Mouse (Mus musculus) embryonic facial prominence, embryonic 13.5 days (tissue): ENCODE measurements around the gene Bcar1. TPM values are rescaled to one million over a fixed set of nuclear protein-coding genes. Genes with fewer than 3 reads are reported as not detected.

ENCODE experiments used
- ATAC-seq: fragments of 200-750 bp; cut with Nextera tagmentation; 2 replicates; pipeline ENCODE4 v1.8.0; 2017; ENCODE audit warnings: low read depth; ENCODE audit not compliant: insufficient number of reproducible peaks, insufficient read depth, low FRiP score, low TSS enrichment
- H3K27ac ChIP-seq: fragments of 300-500 bp; sonication (generic); 2 replicates; pipeline ENCODE4 v1.5.1; 2015; ENCODE audit warnings: moderate library complexity, mild to moderate bottlenecking, inconsistent platforms
- H3K27me3 ChIP-seq: fragments of 300-500 bp; sonication (generic); 2 replicates; pipeline ENCODE4 v1.6.1; 2015; ENCODE audit warnings: mild to moderate bottlenecking, inconsistent platforms
- H3K36me3 ChIP-seq: fragments of 300-500 bp; sonication (generic); 2 replicates; pipeline ENCODE4 v1.6.1; 2015; ENCODE audit warnings: mild to moderate bottlenecking, inconsistent platforms
- H3K4me1 ChIP-seq: fragments of 300-500 bp; sonication (generic); 2 replicates; pipeline ENCODE4 v1.6.1; 2015; ENCODE audit warnings: inconsistent platforms
- H3K4me2 ChIP-seq: fragments of 300-500 bp; sonication (generic); 2 replicates; pipeline ENCODE4 v1.6.1; 2015; ENCODE audit warnings: moderate library complexity, mild to moderate bottlenecking, inconsistent platforms
- H3K4me3 ChIP-seq: fragments of 300-500 bp; sonication (generic); 2 replicates; pipeline ENCODE4 v1.5.1; 2015; ENCODE audit warnings: mild to moderate bottlenecking, inconsistent platforms
- H3K9ac ChIP-seq: fragments of 300-500 bp; sonication (generic); 2 replicates; pipeline ENCODE4 v1.6.1; 2015; ENCODE audit warnings: mild to moderate bottlenecking, inconsistent platforms
- H3K9me3 ChIP-seq: fragments of 300-500 bp; sonication (generic); 2 replicates; pipeline ENCODE4 v1.6.1; 2016; ENCODE audit warnings: inconsistent platforms
- WGBS: fragments of 180-500 bp; shearing (Covaris S2); methylation state at CpG from one replicate; pipeline ENCODE4 v1.1.7; 2015; ENCODE audit warnings: mixed read lengths; 5-methylcytosine and 5-hydroxymethylcytosine counted together
- polyA plus RNA-seq: library from polyadenylated mRNA; unstranded; fragments of >200 nt; fragmentation: Nextera tagmentation; extraction: Ambion mirVana; gene quantifications from 2 replicates; pipeline ENCODE4 v1.2.1, GENCODE M21; 2015

The Bcar1 gene
- 35.6 and 37.3 TPM in 2 replicates for polyA plus RNA-seq

- Histone ChIP-seq H3K4me3 (peak within 1 kb of the TSS; percentile 90), H3K4me2 (peak within 1 kb of the TSS; percentile 81), H3K9ac (peak within 1 kb of the TSS; percentile 92), H3K27me3 (no peaks in the 10 kb centered on the region), H3K9me3 (no peaks in the 10 kb centered on the region), H3K27ac (peak within 1 kb of the TSS; percentile 85), H3K36me3 (no peaks in the 10 kb centered on the region), H3K4me1 (peaks cover 65% of the 10 kb centered on the region)
- 0 out of 2 replicates have a peak, but pooled peaks have one; percentile 15 for ATAC-seq
- 8% methylated on average over 37 of the region's 40 CpGs for WGBS
These were observed at the start of gene Bcar1 for GRCm38 (mm10) chr8:111743792-111744696. Bcar1 (minus strand) TSS chr8:111743809.

GRCm38 (mm10) chr8:111789639-111790038 is 46.0 kb upstream of the Bcar1 start:
- Histone ChIP-seq H3K4me1 (peaks cover 32% of the 10 kb centered on the region), H3K9me3 (no peaks in the 10 kb centered on the region), H3K4me3 (no peak overlapping the region), H3K36me3 (peaks cover 13% of the 10 kb centered on the region; the same call in 1 of the 2 replicates), H3K27ac (no peak overlapping the region), H3K4me2 (no peak overlapping the region), H3K27me3 (no peaks in the 10 kb centered on the region), H3K9ac (no peak overlapping the region)
- no peak for ATAC-seq

- H3K36me3 ChIP-seq, result peaks cover 16% of the 10 kb centered on the region
- no peak overlapping the region for H3K4me3 ChIP-seq
- no peaks in the 10 kb centered on the region for H3K9me3 ChIP-seq
- WGBS, result 37% methylated on average over 4 of the region's 4 CpGs
- no peak overlapping the region for H3K9ac ChIP-seq
- H3K27me3 ChIP-seq, result no peaks in the 10 kb centered on the region
- ATAC-seq, result no peak
- H3K4me2 ChIP-seq, result no peak overlapping the region
- H3K4me1 ChIP-seq, result peaks cover 32% of the 10 kb centered on the region
- H3K27ac ChIP-seq, result no peak overlapping the region
These were observed 45.6 kb upstream of the Bcar1 start for GRCm38 (mm10) chr8:111789200-111789599.

- H3K27ac ChIP-seq, result 0 out of 2 replicates have a peak overlapping the region, but pooled peaks have one; percentile 69
- 26% methylated on average over 3 of the region's 3 CpGs for WGBS
These were observed 44.9 kb upstream of the Bcar1 start for GRCm38 (mm10) chr8:111788497-111788896.

GRCm38 (mm10) chr8:111788085-111788484 is 44.5 kb upstream of the Bcar1 start:
- H3K36me3 ChIP-seq, result peaks cover 19% of the 10 kb centered on the region
- peaks cover 32% of the 10 kb centered on the region for H3K4me1 ChIP-seq
- H3K9me3 ChIP-seq, result no peaks in the 10 kb centered on the region
- no peak for ATAC-seq
- H3K27me3 ChIP-seq, result no peaks in the 10 kb centered on the region
- H3K9ac ChIP-seq, result no peak overlapping the region
- WGBS, result 59% methylated on average over 5 of the region's 5 CpGs
- peak overlapping the region; percentile 30; the same call in 1 of the 2 replicates for H3K4me2 ChIP-seq
- H3K4me3 ChIP-seq, result no peak overlapping the region
- H3K27ac ChIP-seq, result peak overlapping the region; percentile 69

More at GRCm38 (mm10) chr8:111788497-111788896, 44.9 kb upstream of the Bcar1 start:
- Histone ChIP-seq H3K9me3 (no peaks in the 10 kb centered on the region), H3K27me3 (no peaks in the 10 kb centered on the region), H3K36me3 (peaks cover 19% of the 10 kb centered on the region), H3K4me2 (no peak overlapping the region), H3K4me3 (no peak overlapping the region), H3K9ac (no peak overlapping the region), H3K4me1 (peaks cover 32% of the 10 kb centered on the region)
- ATAC-seq, result no peak

GRCm38 (mm10) chr8:111787683-111788082 is 44.1 kb upstream of the Bcar1 start:
- no peaks in the 10 kb centered on the region for H3K27me3 ChIP-seq
- ATAC-seq, result no peak
- peak overlapping the region; percentile 69 for H3K27ac ChIP-seq
- peaks cover 19% of the 10 kb centered on the region for H3K36me3 ChIP-seq
- H3K4me3 ChIP-seq, result no peak overlapping the region
- no peaks in the 10 kb centered on the region for H3K9me3 ChIP-seq
- H3K9ac ChIP-seq, result peak overlapping the region; percentile 49; the same call in 1 of the 2 replicates
- WGBS, result 22% methylated on average over 4 of the region's 4 CpGs
- peaks cover 32% of the 10 kb centered on the region for H3K4me1 ChIP-seq
- H3K4me2 ChIP-seq, result peak overlapping the region; percentile 30

GRCm38 (mm10) chr8:111786701-111787588 is 43.3 kb upstream of the Bcar1 start:
- peaks cover 15% of the 10 kb centered on the region for H3K36me3 ChIP-seq
- no peaks in the 10 kb centered on the region for H3K9me3 ChIP-seq
- H3K9ac ChIP-seq, result no peak overlapping the region; the same call in 1 of the 2 replicates
- peaks cover 32% of the 10 kb centered on the region for H3K4me1 ChIP-seq
- ATAC-seq, result no peak
- H3K27me3 ChIP-seq, result no peaks in the 10 kb centered on the region
- peak overlapping the region; percentile 30 for H3K4me2 ChIP-seq
- H3K27ac ChIP-seq, result peak overlapping the region; percentile 69
- H3K4me3 ChIP-seq, result no peak overlapping the region
- 47% methylated on average over 13 of the region's 13 CpGs for WGBS

- H3K27ac ChIP-seq, result no peak overlapping the region
- peaks cover 32% of the 10 kb centered on the region for H3K4me1 ChIP-seq
- H3K36me3 ChIP-seq, result peaks cover 15% of the 10 kb centered on the region
- H3K4me3 ChIP-seq, result no peak overlapping the region
- H3K4me2 ChIP-seq, result no peak overlapping the region
- no peaks in the 10 kb centered on the region for H3K27me3 ChIP-seq
- WGBS, result 91% methylated on average over 2 of the region's 2 CpGs
- ATAC-seq, result no peak
- no peaks in the 10 kb centered on the region for H3K9me3 ChIP-seq
- H3K9ac ChIP-seq, result no peak overlapping the region
These were observed 42.5 kb upstream of the Bcar1 start for GRCm38 (mm10) chr8:111786116-111786515.

GRCm38 (mm10) chr8:111782671-111783394 is 39.2 kb upstream of the Bcar1 start:
- H3K9me3 ChIP-seq, result no peaks in the 10 kb centered on the region
- no peak overlapping the region for H3K9ac ChIP-seq
- no peak overlapping the region for H3K4me2 ChIP-seq
- ATAC-seq, result no peak
- peaks cover 14% of the 10 kb centered on the region for H3K4me1 ChIP-seq
- H3K4me3 ChIP-seq, result no peak overlapping the region
- no peaks in the 10 kb centered on the region for H3K27me3 ChIP-seq
- H3K27ac ChIP-seq, result no peak overlapping the region
- H3K36me3 ChIP-seq, result peaks cover 31% of the 10 kb centered on the region
- 75% methylated on average over 9 of the region's 9 CpGs for WGBS

GRCm38 (mm10) chr8:111782161-111782560 is 38.6 kb upstream of the Bcar1 start:
- Histone ChIP-seq H3K27me3 (no peaks in the 10 kb centered on the region), H3K4me2 (no peak overlapping the region), H3K9ac (no peak overlapping the region), H3K9me3 (no peaks in the 10 kb centered on the region), H3K36me3 (peaks cover 32% of the 10 kb centered on the region), H3K4me3 (no peak overlapping the region), H3K4me1 (peaks cover 7% of the 10 kb centered on the region), H3K27ac (no peak overlapping the region)
- 85% methylated on average over 2 of the region's 2 CpGs for WGBS
- no peak for ATAC-seq
